Mouse (Mus musculus) myocyte (in vitro differentiated cells): Measurements from ENCODE around the gene Lrg1. TPM values are rescaled to one million over a fixed set of nuclear protein-coding genes. Genes with fewer than 3 reads are reported as not detected.
"Not testable (repeated sequence)": the region's sequence is repeated elsewhere in the genome, so short reads cannot be mapped to it uniquely, and the experiment has no call there.

ENCODE experiments used
- H3K27me3 ChIP-seq: one replicate; pipeline ENCODE4 v1.6.1; 2011; ENCODE audit not compliant: control insufficient read depth, insufficient read depth, insufficient read length
- H3K36me3 ChIP-seq: one replicate; pipeline ENCODE4 v1.6.1; 2011; ENCODE audit not compliant: control insufficient read depth, insufficient read depth
- H3K4me2 ChIP-seq: one replicate; pipeline ENCODE4 v1.6.1; 2011; ENCODE audit warnings: low read depth, control low read depth
- H3K4me3 ChIP-seq: one replicate; pipeline ENCODE4 v1.5.1; 2011; ENCODE audit warnings: mild to moderate bottlenecking, control low read depth, moderate library complexity
- H3K79me2 ChIP-seq: one replicate; pipeline ENCODE4 v1.6.1; 2011; ENCODE audit not compliant: control insufficient read depth, insufficient read depth
- H3ac ChIP-seq: one replicate; pipeline ENCODE4 v1.6.1; 2011; ENCODE audit not compliant: control insufficient read depth, insufficient read length
- CEBPB ChIP-seq: IDR thresholded peaks from 2 replicates; pipeline ENCODE4 v1.6.1; 2011; ENCODE audit warnings: mild to moderate bottlenecking, moderate library complexity; ENCODE audit not compliant: poor library complexity, insufficient read depth, severe bottlenecking
- E2F4 ChIP-seq: IDR thresholded peaks from one replicate; pipeline ENCODE4 v1.6.1; 2011; ENCODE audit warnings: mild to moderate bottlenecking, control low read depth, moderate library complexity; ENCODE audit not compliant: insufficient read depth
- MAX ChIP-seq: IDR thresholded peaks from one replicate; pipeline ENCODE4 v1.6.1; 2011; ENCODE audit warnings: low read depth, mild to moderate bottlenecking, control low read depth
- MYOD1 ChIP-seq, 3 experiments: IDR thresholded peaks; one replicate each; pipeline ENCODE4 v1.6.1; 2011; ENCODE audit warnings: control low read depth in 2 of 3, low read depth in 2 of 3, mild to moderate bottlenecking in 2 of 3, moderate library complexity in 1 of 3; ENCODE audit not compliant: insufficient read length in 2 of 3, control insufficient read depth in 1 of 3
- MYOG ChIP-seq, 3 experiments: IDR thresholded peaks; one replicate each; pipeline ENCODE4 v1.6.1; 2011; ENCODE audit warnings: control low read depth in 2 of 3, low read depth in 2 of 3, mild to moderate bottlenecking in 2 of 3; ENCODE audit not compliant: insufficient read length in 2 of 3, control insufficient read depth in 1 of 3, insufficient read depth in 1 of 3
- POLR2A ChIP-seq: IDR thresholded peaks from one replicate; pipeline ENCODE4 v1.6.1; 2011; ENCODE audit warnings: low read depth, mild to moderate bottlenecking, control low read depth, moderate library complexity; ENCODE audit not compliant: insufficient read length
- POLR2AphosphoS2 ChIP-seq: IDR thresholded peaks from one replicate; pipeline ENCODE4 v1.6.1; 2011; ENCODE audit warnings: low read depth, control low read depth; ENCODE audit not compliant: insufficient read length
- REST ChIP-seq: IDR thresholded peaks from one replicate; pipeline ENCODE4 v1.6.1; 2011; ENCODE audit warnings: mild to moderate bottlenecking, control low read depth, moderate library complexity; ENCODE audit not compliant: insufficient read depth, insufficient read length
- SRF ChIP-seq: IDR thresholded peaks from one replicate; pipeline ENCODE4 v1.6.1; 2011; ENCODE audit warnings: low read depth; ENCODE audit not compliant: control insufficient read depth, insufficient read length
- TCF12 ChIP-seq: IDR thresholded peaks from one replicate; pipeline ENCODE4 v1.6.1; 2011; ENCODE audit warnings: mild to moderate bottlenecking, control low read depth; ENCODE audit not compliant: poor library complexity, insufficient read depth, severe bottlenecking
- TCF3 ChIP-seq: IDR thresholded peaks from one replicate; pipeline ENCODE4 v1.6.1; 2011; ENCODE audit warnings: low read depth, control low read depth; ENCODE audit not compliant: insufficient read length
- USF1 ChIP-seq: IDR thresholded peaks from one replicate; pipeline ENCODE4 v1.6.1; 2011; ENCODE audit warnings: low read depth, mild to moderate bottlenecking, control low read depth, moderate library complexity
- polyA plus RNA-seq: library from polyadenylated mRNA; unstranded; fragments of >200 nt; fragmentation: generic; extraction: Trizol; gene quantifications from one replicate; pipeline ENCODE4 v1.2.1, GENCODE M21; 2012; ENCODE audit warnings: missing spikeins

The Lrg1 gene
- polyA plus RNA-seq, 1 experiment, result 0.04 TPM

DNA sequence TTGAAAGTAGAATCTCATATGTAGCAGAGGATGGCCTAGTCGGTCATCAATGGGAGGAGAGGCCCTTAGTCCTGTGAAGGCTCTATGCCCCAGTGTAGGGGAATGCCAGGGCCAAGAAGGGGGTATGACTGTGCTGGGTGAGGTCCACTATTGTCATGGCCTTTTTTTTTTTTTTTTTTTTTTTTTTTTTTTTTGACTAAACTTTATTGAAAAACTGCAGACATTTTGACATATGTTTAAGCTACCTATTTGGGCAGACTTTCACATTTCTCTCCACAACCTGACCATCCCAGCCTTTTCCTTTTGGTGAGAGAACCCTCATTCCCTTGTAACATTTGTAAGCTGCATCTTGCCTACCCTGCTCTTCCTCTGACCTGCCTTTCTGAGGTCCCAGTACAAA, 29.5 kb downstream of the Lrg1 start:
- TF ChIP-seq MYOG (IDR thresholded peaks at IDR 0.05; ENCODE audit: control insufficient read depth in 1 of 3, insufficient read depth in 1 of 3, insufficient read length in 2 of 3, low read depth in 2 of 3) (no peak), E2F4 (no peak)
- Histone ChIP-seq H3K27me3 (no peaks in the 10 kb centered on the region), H3K36me3 (peaks cover 8% of the 10 kb centered on the region), H3ac (no peak overlapping the region), H3K4me3 (no peak overlapping the region), H3K4me2 (no peak overlapping the region), H3K79me2 (no peaks in the 10 kb centered on the region)

DNA sequence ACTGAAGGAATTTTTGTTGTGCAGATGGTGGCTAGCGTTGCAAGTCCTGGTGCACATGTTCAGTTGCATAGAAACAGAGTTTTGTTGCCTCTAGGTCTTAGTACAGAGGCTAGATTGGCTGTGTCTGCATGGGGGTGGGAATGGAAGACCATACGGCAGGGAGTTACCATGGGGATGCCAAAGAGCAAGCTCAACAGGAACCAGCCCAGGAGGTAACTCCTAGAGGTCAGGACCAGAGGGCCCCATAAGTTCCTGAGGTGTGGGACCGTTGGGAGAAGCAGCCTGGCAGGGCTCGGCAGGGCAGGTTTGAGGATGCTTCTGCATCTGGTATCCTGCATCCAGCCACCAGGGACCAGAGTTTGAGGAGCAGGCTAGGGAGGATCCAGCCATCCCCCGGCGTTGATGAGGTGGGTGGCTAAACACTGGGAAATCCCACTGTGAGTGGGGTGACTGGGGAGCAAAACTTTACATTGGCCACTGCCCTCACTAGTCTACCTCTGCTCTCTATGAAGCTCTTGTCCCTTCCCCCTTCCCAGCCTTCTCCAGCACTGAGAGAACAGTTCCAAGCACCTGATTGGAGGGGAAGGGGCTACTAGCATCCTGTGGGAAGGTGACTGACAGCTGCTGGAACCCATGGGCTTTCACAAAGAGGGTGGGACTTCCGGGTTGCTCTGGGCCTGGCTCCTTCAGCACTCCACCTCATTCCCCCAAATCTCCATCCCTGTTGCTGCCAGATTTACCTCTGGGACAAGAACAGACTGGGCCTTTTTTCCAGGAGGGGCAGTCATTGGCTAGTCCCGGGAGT, 40.8 kb downstream of the Lrg1 start:
- Histone ChIP-seq H3ac (peak overlapping the region; percentile 53), H3K27me3 (no peaks in the 10 kb centered on the region), H3K36me3 (peaks cover 3% of the 10 kb centered on the region), H3K79me2 (peaks cover 42% of the 10 kb centered on the region), H3K4me3 (peak overlapping the region; percentile 68), H3K4me2 (peak overlapping the region; percentile 84)
- TF ChIP-seq MYOG (IDR thresholded peaks at IDR 0.05; ENCODE audit: control insufficient read depth in 1 of 3, insufficient read depth in 1 of 3, insufficient read length in 2 of 3, low read depth in 2 of 3) (no peak), E2F4 (no peak), MYOD1 (IDR thresholded peaks at IDR 0.05; ENCODE audit: control insufficient read depth in 1 of 3, insufficient read length in 2 of 3, low read depth in 2 of 3) (no peak), SRF (no peak), CEBPB (no peak), MAX (no peak), POLR2A (no peak), POLR2AphosphoS2 (no peak), REST (no peak), USF1 (no peak), TCF12 (no peak), TCF3 (no peak)

- TF ChIP-seq POLR2A (no peak), MAX (no peak), E2F4 (no peak), SRF (no peak), POLR2AphosphoS2 (no peak), REST (no peak), MYOG (IDR thresholded peaks at IDR 0.05; ENCODE audit: control insufficient read depth in 1 of 3, insufficient read depth in 1 of 3, insufficient read length in 2 of 3, low read depth in 2 of 3) (no peak), USF1 (no peak), TCF12 (no peak)
- no peaks in the 10 kb centered on the region for H3K27me3 ChIP-seq
- H3K4me2 ChIP-seq, result peak overlapping the region; percentile 84
- peaks cover 3% of the 10 kb centered on the region for H3K36me3 ChIP-seq
- peak overlapping the region; percentile 68 for H3K4me3 ChIP-seq
- peak overlapping the region; percentile 53 for H3ac ChIP-seq
- H3K79me2 ChIP-seq, result peaks cover 39% of the 10 kb centered on the region
These were observed 41.9 kb downstream of the Lrg1 start for GRCm38 (mm10) chr17:56079921-56080320.

GRCm38 (mm10) chr17:56078880-56079795, 42.7 kb downstream of the Lrg1 start, which contains the start of gene Hdgfl2:
Hdgfl2 (plus strand) TSS chr17:56079634.
- no peak for TF ChIP-seq REST
- no peak for TF ChIP-seq MYOD1 (IDR thresholded peaks at IDR 0.05; ENCODE audit: control insufficient read depth in 1 of 3, insufficient read length in 2 of 3, low read depth in 2 of 3)
- no peak for TF ChIP-seq MYOG (IDR thresholded peaks at IDR 0.05; ENCODE audit: control insufficient read depth in 1 of 3, insufficient read depth in 1 of 3, insufficient read length in 2 of 3, low read depth in 2 of 3)
- TF ChIP-seq SRF, result peak; percentile 95
- TF ChIP-seq TCF12, result no peak
- TF ChIP-seq POLR2A, result peak; percentile 96
- peak; percentile 94 for TF ChIP-seq POLR2AphosphoS2
- TF ChIP-seq CEBPB, result no peak
- no peak for TF ChIP-seq USF1
- TF ChIP-seq E2F4, result peak; percentile 89
- no peak for TF ChIP-seq MAX
- no peak for TF ChIP-seq TCF3
- Histone ChIP-seq H3K4me3 (peak within 1 kb of the TSS; percentile 68), H3K36me3 (peaks cover 3% of the 10 kb centered on the region), H3K79me2 (peaks cover 35% of the 10 kb centered on the region), H3ac (peak within 1 kb of the TSS; percentile 53), H3K27me3 (no peaks in the 10 kb centered on the region), H3K4me2 (peak within 1 kb of the TSS; percentile 84)

DNA sequence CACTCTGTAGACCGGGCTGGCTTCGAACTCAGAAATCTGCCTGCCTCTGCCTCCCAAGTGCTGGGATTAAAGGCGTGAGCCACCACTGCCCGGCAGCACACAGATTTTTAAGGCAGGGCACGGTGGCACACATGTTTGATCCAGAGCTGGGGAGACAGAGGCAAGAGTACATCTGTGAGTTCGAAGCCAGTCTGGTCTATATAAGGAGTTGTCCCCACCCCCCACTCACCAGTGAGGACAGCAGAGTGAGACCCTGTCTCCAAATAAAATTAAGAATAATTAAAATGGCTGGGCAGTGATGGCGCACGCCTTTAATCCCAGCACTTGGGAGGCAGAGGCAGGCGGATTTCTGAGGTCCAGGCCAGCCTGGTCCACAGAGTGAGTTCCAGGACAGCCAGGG, 43.4 kb downstream of the Lrg1 start:
- H3K36me3 ChIP-seq, H3K27me3 ChIP-seq, H3ac ChIP-seq: not testable (repeated sequence)
- H3K79me2 ChIP-seq, result peaks cover 35% of the 10 kb centered on the region
- H3K4me3 ChIP-seq, result peak overlapping the region; percentile 68
- peak overlapping the region; percentile 76 for H3K4me2 ChIP-seq
